Comparison of ENCODE assay signal across 1 mouse cellular context in the genomic region with DNA sequence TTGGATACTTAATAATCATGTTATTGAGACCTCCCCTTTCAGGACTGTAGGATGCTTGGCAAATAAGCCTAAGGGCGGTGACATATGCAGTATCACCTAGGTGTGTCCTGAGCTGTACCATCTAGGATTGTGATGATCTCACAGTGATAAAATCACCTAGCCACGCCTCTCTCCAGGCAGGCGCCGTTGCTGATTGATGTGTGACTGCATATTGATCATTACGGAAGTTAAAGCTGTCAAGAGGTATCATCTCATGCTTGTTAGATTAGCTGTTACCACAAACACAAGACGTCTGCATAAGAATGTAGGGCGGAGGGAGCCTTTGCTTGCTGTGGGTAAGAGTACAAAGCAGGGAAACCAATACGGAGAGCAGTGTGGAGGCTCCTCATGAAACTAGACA.
TF ChIP-seq lines count a peak whose summit lies in the region.

No protein-coding gene starts in this region.

TF ChIP-seq in CH12.LX, 34 proteins besides CTCF, POLR2A, EP300 and RAD21 (continued from another document):
- TF ChIP-seq MYC (IDR thresholded peaks at IDR 0.05; ENCODE audit: low read depth, low read length), result no peak
- no peak for TF ChIP-seq SMC3 (IDR thresholded peaks at IDR 0.05; ENCODE audit: low read depth, low read length)
- TF ChIP-seq PAX5 (IDR thresholded peaks at IDR 0.05; ENCODE audit: low read length), result no peak
- no peak for TF ChIP-seq ZMIZ1 (IDR thresholded peaks at IDR 0.05; ENCODE audit: low read depth, low read length)
TF ChIP-seq in CH12.LX: peak in this region for 2.
